In the genomic region with DNA sequence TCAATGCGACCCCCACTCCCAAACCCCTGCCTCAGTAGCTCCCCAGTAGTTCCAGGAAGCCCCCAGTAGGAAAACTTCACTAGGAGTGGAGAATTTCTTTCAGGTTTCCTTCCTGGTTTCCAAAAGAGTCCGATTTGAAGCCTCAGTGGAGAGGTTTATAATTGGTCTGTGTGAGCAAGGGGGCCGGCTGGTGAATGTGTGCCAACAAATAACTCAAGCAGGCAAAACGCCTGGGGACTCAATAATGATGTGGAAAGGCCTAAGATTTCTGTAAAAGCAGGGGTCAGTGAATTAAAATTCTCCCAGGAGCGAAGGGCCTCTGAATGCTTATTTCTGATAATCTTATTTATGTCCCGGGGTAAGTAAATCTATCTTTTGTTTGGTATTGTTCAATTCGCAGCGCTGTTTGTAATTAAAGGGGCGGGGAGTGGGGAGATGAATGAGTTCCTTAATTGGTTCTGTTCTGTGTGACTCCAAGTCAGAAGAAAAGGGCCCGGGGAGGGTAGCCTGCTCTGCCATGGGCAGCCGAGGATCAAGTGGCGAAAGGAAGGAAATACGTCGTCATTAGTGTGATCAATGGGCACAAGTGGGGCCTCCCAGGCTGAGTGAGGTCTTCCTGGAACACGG, we compare ENCODE assay signal across 9 mouse cellular contexts. TPM values are rescaled to one million over a fixed set of nuclear protein-coding genes. Genes with fewer than 3 reads are reported as not detected.
DNase-seq lines count a peak whose midpoint lies in the region; ATAC-seq lines count a peak whose summit lies in the region.
"Had no signal": no experiment of that assay in that cellular context is flagged by ENCODE, and none has a peak within 500 bp of the region (broad histone marks: within the 10 kb centered on the region; RNA-seq: fewer than 3 reads in every experiment).

No protein-coding gene starts in this region.

- peak overlapping the region; percentile 54 for H3K27ac ChIP-seq in embryonic facial prominence, embryonic 12.5 days
- peak overlapping the region; percentile 69 for H3K27ac ChIP-seq in hindbrain, embryonic 15.5 days (replicated peaks)
- H3K27ac ChIP-seq in midbrain, embryonic 16.5 days (ENCODE audit: low read length): peak overlapping the region; percentile 58
- H3K27ac ChIP-seq in heart, embryonic 12.5 days (ENCODE audit: poor library complexity, severe bottlenecking): no peak overlapping the region

- ATAC-seq in embryonic facial prominence, embryonic 12.5 days (ENCODE audit: insufficient number of reproducible peaks, insufficient read depth, low FRiP score, low TSS enrichment): no peak
- ATAC-seq in hindbrain, embryonic 15.5 days (ENCODE audit: low FRiP score, low read depth): peak; percentile 60; the same call in 1 of the 2 replicates
- peak; percentile 66; the same call in 1 of the 2 replicates for ATAC-seq in midbrain, embryonic 16.5 days
- no peak for ATAC-seq in heart, embryonic 12.5 days (ENCODE audit: insufficient number of reproducible peaks, low FRiP score)

- H3K36me3 ChIP-seq in embryonic facial prominence, embryonic 12.5 days: no peaks in the 10 kb centered on the region
- no peaks in the 10 kb centered on the region for H3K36me3 ChIP-seq in hindbrain, embryonic 15.5 days
- no peaks in the 10 kb centered on the region for H3K36me3 ChIP-seq in midbrain, embryonic 16.5 days (ENCODE audit: control insufficient read depth, insufficient read depth, low read length)
- no peaks in the 10 kb centered on the region for H3K36me3 ChIP-seq in heart, embryonic 12.5 days

- no peak overlapping the region for H3K9ac ChIP-seq in embryonic facial prominence, embryonic 12.5 days
- no peak overlapping the region for H3K9ac ChIP-seq in hindbrain, embryonic 15.5 days
- no peak overlapping the region for H3K9ac ChIP-seq in midbrain, embryonic 16.5 days (ENCODE audit: low read depth, low read length)
- H3K9ac ChIP-seq in heart, embryonic 12.5 days: no peak overlapping the region

- 20% methylated on average over 15 of the region's 15 CpGs for WGBS in embryonic facial prominence, embryonic 12.5 days
- 15% methylated on average over 15 of the region's 15 CpGs for WGBS in hindbrain, embryonic 15.5 days
- 10% methylated on average over 15 of the region's 15 CpGs for WGBS in midbrain, embryonic 16.5 days
- WGBS in heart, embryonic 12.5 days: 69% methylated on average over 15 of the region's 15 CpGs

- no peaks in the 10 kb centered on the region for H3K27me3 ChIP-seq in embryonic facial prominence, embryonic 12.5 days
- no peaks in the 10 kb centered on the region for H3K27me3 ChIP-seq in hindbrain, embryonic 15.5 days
- no peaks in the 10 kb centered on the region for H3K27me3 ChIP-seq in midbrain, embryonic 16.5 days (ENCODE audit: control insufficient read depth, insufficient read depth, low read depth, low read length)
- no peaks in the 10 kb centered on the region for H3K27me3 ChIP-seq in heart, embryonic 12.5 days (replicated peaks)

- peak; percentile 54 for DNase-seq in embryo, embryonic 10.5 days (ENCODE audit: low spot score)
- no peak for DNase-seq in embryo, embryonic 10 days (ENCODE audit: low spot score)
- DNase-seq in natural killer cell, adult 2 months (ENCODE audit: low spot score in 2 of 2): no peak
- no peak for DNase-seq in ovary, postnatal 10 days (ENCODE audit: low spot score)

- H3K4me1 ChIP-seq in embryonic facial prominence, embryonic 12.5 days: peaks cover 12% of the 10 kb centered on the region
- H3K4me1 ChIP-seq in hindbrain, embryonic 15.5 days (replicated peaks): peaks cover 24% of the 10 kb centered on the region
- peaks cover 14% of the 10 kb centered on the region for H3K4me1 ChIP-seq in midbrain, embryonic 16.5 days (ENCODE audit: control insufficient read depth, insufficient read depth, low read length)
- peaks cover 14% of the 10 kb centered on the region for H3K4me1 ChIP-seq in heart, embryonic 12.5 days (replicated peaks)

- H3K9me3 ChIP-seq in embryonic facial prominence, embryonic 12.5 days: no peaks in the 10 kb centered on the region
- no peaks in the 10 kb centered on the region for H3K9me3 ChIP-seq in hindbrain, embryonic 15.5 days
- H3K9me3 ChIP-seq in midbrain, embryonic 16.5 days (replicated peaks; ENCODE audit: control insufficient read depth, low read length, poor library complexity, severe bottlenecking): no peaks in the 10 kb centered on the region
- H3K9me3 ChIP-seq in heart, embryonic 12.5 days (replicated peaks): no peaks in the 10 kb centered on the region

- 0 out of 2 replicates have a peak overlapping the region, but pooled peaks have one; percentile 14 for H3K4me3 ChIP-seq in embryonic facial prominence, embryonic 12.5 days
- H3K4me3 ChIP-seq in hindbrain, embryonic 15.5 days: peak overlapping the region; percentile 20
- 0 out of 2 replicates have a peak overlapping the region, but pooled peaks have one; percentile 11 for H3K4me3 ChIP-seq in midbrain, embryonic 16.5 days (ENCODE audit: low read depth, low read length)
- H3K4me3 ChIP-seq in heart, embryonic 12.5 days: no peak overlapping the region

- H3K4me2 ChIP-seq in embryonic facial prominence, embryonic 12.5 days (replicated peaks): peak overlapping the region; percentile 30
- H3K4me2 ChIP-seq in hindbrain, embryonic 15.5 days: peak overlapping the region; percentile 47
- peak overlapping the region; percentile 45 for H3K4me2 ChIP-seq in midbrain, embryonic 16.5 days (ENCODE audit: low read length)
- no peak overlapping the region for H3K4me2 ChIP-seq in heart, embryonic 12.5 days

RNA-seq across cellular contexts. Expression of a gene that starts 23.4 kb away (rescaled TPM):
- 1.6 and 1.8 TPM in 2 replicates for polyA plus RNA-seq in embryonic facial prominence, embryonic 12.5 days (2016; fragmentation: Nextera tagmentation; extraction: Ambion mirVana)
- polyA plus RNA-seq in hindbrain, embryonic 15.5 days (2015; fragmentation: Nextera tagmentation; extraction: Ambion mirVana): 2.5 and 2.8 TPM in 2 replicates
- polyA plus RNA-seq in midbrain, embryonic 16.5 days (2015; fragmentation: Nextera tagmentation; extraction: Ambion mirVana): 2.7 and 3.1 TPM in 2 replicates
- polyA plus RNA-seq in heart, embryonic 12.5 days (2016; fragmentation: Nextera tagmentation; extraction: Ambion mirVana): 0.46 and 0.52 TPM in 2 replicates
- polyA plus RNA-seq: liver, embryonic 16.5 days had no signal

Comparison
In these comparisons a context has a peak if more than half of its experiments do, and no peak if none do; other contexts are left out.
1. ATAC-seq: peak in hindbrain, embryonic 15.5 days (single experiment) and midbrain, embryonic 16.5 days (single experiment); none in embryonic facial prominence, embryonic 12.5 days (single experiment) and heart, embryonic 12.5 days (single experiment).